Mouse (Mus musculus) stomach, embryonic 14.5 days (tissue): ENCODE results near the gene Cln5. TPM values are rescaled to one million over a fixed set of nuclear protein-coding genes. Genes with fewer than 3 reads are reported as not detected.

Source experiments
- ATAC-seq: fragments of 200-750 bp; cut with Nextera tagmentation; 2 replicates; pipeline ENCODE4 v1.8.0; 2017; ENCODE audit warnings: low read depth, moderate TSS enrichment; ENCODE audit not compliant: insufficient number of reproducible peaks, insufficient read depth, low FRiP score
- H3K27ac ChIP-seq: fragments of 300-500 bp; sonication (generic); 2 replicates; pipeline ENCODE4 v1.5.1; 2014; ENCODE audit warnings: mild to moderate bottlenecking, low read length, moderate library complexity, mixed read lengths
- H3K27me3 ChIP-seq: fragments of 300-500 bp; sonication (generic); 2 replicates; pipeline ENCODE4 v1.6.1; 2014; ENCODE audit warnings: low read length, control low read depth, mixed read lengths; ENCODE audit not compliant: control insufficient read depth, insufficient read depth
- H3K36me3 ChIP-seq: fragments of 300-500 bp; sonication (generic); 2 replicates; pipeline ENCODE4 v1.6.1; 2014; ENCODE audit warnings: mild to moderate bottlenecking, control low read depth, low read length, moderate library complexity, mixed read lengths; ENCODE audit not compliant: control insufficient read depth, insufficient read depth
- H3K4me1 ChIP-seq: fragments of 300-500 bp; sonication (generic); 2 replicates; pipeline ENCODE4 v1.6.1; 2014; ENCODE audit warnings: low read length, control low read depth, mixed read lengths; ENCODE audit not compliant: control insufficient read depth, insufficient read depth
- H3K4me2 ChIP-seq: fragments of 300-500 bp; sonication (generic); replicated peaks from 2 replicates; pipeline ENCODE4 v1.6.1; 2014; ENCODE audit warnings: low read depth, low read length, control low read depth
- H3K4me3 ChIP-seq: fragments of 300-500 bp; sonication (generic); 2 replicates; pipeline ENCODE4 v1.5.1; 2014; ENCODE audit warnings: low read depth, low read length, control low read depth
- H3K9ac ChIP-seq: fragments of 300-500 bp; sonication (generic); replicated peaks from 2 replicates; pipeline ENCODE4 v1.6.1; 2014; ENCODE audit warnings: low read depth, mild to moderate bottlenecking, control low read depth, low read length, moderate library complexity, mixed read lengths
- H3K9me3 ChIP-seq: fragments of 300-500 bp; sonication (generic); 2 replicates; pipeline ENCODE4 v1.6.1; 2016; ENCODE audit warnings: low read depth, low read length, control low read depth; ENCODE audit not compliant: control insufficient read depth
- WGBS: fragments of 180-500 bp; shearing (Covaris S2); extraction: QIAGEN DNeasy Blood & Tissue Kit; methylation state at CpG from one replicate; pipeline ENCODE4 v1.1.7; 2014; 5-methylcytosine and 5-hydroxymethylcytosine counted together
- polyA plus RNA-seq: library from polyadenylated mRNA; unstranded; fragments of >200 nt; fragmentation: Nextera tagmentation; extraction: Ambion mirVana; gene quantifications from 2 replicates; pipeline ENCODE4 v1.2.1, GENCODE M21; 2014

Gene Cln5
- polyA plus RNA-seq, 1 experiment from 2014 or later, result 30.4 TPM

DNA sequence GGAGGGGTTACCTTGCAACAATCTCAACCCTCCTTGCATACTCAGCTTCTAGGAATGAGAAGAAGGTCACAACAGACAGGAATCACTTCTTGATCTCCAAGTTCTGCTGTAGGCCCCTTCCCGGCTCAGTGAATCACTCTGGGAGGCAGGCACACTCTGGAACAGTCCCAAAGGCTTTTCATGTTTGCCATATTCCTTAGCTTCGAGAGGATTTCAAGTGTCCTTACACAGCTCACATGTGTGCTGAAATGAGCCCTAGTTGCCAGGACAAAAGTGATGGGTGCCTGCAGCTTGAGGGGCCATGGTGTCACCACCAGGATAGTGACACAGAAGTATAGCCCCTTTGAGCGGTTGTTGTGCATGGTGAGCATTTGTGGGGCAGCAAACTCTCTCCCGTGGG is 2.7 kb downstream of the Cln5 start:
- no peaks in the 10 kb centered on the region for H3K9me3 ChIP-seq
- H3K27me3 ChIP-seq, result no peaks in the 10 kb centered on the region
- peaks cover 17% of the 10 kb centered on the region for H3K36me3 ChIP-seq
- H3K4me1 ChIP-seq, result 0 out of 2 replicates have a peak, but pooled peaks cover 5% of the 10 kb centered on the region
- H3K4me3 ChIP-seq, result no peak overlapping the region
- H3K9ac ChIP-seq, result no peak overlapping the region
- H3K27ac ChIP-seq, result no peak overlapping the region
- WGBS, result 91% methylated on average over 4 of the region's 4 CpGs
- H3K4me2 ChIP-seq, result no peak overlapping the region
- ATAC-seq, result no peak

DNA sequence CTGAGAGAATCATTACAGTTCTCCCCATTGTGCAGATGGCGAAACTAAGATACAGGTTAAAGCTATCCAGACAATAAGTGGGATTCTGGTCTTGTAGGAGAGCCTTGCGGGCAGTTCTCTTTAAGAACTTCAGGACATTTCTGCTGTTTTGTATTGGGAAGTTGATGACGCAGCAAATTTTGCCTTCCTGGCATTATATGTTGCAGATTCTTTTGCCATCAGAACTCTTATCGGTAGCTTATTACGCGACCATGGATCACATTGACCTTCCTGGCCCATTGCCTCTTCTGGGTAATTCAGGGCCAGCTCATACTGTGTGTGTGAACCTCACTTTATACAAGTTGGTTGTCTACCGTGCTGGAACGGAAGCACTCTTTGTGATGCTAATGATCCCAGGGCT is 3.8 kb downstream of the Cln5 start:
- ATAC-seq, result no peak
- Histone ChIP-seq H3K9me3 (no peaks in the 10 kb centered on the region), H3K27ac (no peak overlapping the region), H3K9ac (no peak overlapping the region), H3K27me3 (no peaks in the 10 kb centered on the region), H3K4me3 (no peak overlapping the region), H3K4me2 (no peak overlapping the region), H3K36me3 (peaks cover 19% of the 10 kb centered on the region), H3K4me1 (0 out of 2 replicates have a peak, but pooled peaks cover 5% of the 10 kb centered on the region)
- 97% methylated on average over 8 of the region's 8 CpGs for WGBS

DNA sequence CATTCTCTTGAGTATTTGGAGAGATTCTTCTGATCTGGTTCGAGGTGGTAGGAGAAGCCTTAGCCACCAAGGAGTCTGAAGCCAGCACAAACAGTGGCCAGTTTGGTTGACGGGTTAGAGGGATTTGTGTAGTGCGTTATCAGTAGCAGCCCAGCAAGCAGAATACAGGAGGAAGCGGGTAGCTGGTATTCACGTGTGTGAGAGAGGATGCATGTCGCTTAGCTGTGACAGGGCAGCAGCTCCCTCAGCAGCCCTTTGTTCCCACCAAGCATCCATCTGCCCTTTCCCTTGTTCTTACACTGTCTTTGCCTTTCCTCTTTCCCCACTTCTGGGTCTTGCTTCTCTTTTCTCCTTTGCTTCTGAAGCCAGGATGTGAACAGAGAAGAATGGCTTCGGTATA is 5.2 kb downstream of the Cln5 start:
- no peaks in the 10 kb centered on the region for H3K9me3 ChIP-seq
- no peak overlapping the region for H3K4me2 ChIP-seq
- H3K4me1 ChIP-seq, result no peaks in the 10 kb centered on the region
- H3K36me3 ChIP-seq, result peaks cover 19% of the 10 kb centered on the region
- H3K27me3 ChIP-seq, result no peaks in the 10 kb centered on the region
- WGBS, result 88% methylated on average over 7 of the region's 7 CpGs
- H3K9ac ChIP-seq, result no peak overlapping the region
- no peak for ATAC-seq
- H3K4me3 ChIP-seq, result no peak overlapping the region
- no peak overlapping the region for H3K27ac ChIP-seq

DNA sequence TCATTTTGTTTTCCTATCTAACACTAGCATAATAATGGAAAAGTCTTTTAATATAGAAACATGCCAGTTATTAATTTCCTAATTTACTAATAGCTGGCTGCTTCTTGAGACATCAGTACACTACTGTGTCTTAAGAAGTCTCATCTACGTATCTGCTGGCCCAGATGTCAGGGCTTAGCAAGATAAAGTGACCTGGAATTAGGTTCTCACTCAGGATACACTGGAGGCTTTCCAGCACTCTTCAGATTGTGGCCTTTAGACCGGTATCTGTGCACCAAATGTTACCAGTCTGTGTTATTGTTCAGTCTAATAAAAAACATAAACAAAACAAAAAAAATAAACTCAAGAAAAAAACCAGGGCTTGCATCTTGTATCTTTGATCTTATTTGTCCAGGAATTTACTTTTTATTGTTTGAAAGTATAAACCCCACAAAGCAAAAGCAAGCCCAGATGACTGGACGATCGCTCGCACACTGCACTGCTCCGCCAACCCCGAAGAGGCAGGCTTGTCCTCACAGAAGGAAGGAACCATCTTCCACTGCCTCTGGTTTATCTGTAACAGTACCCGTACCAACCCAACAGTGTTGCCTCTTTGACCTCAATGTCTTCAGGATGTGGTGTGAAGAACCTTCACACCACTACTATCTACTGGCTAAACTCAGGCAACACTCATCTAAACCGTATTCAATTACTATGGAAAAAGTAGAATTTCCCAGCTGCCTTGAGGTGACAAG is 7.4 kb downstream of the Cln5 start:
- H3K4me3 ChIP-seq, result no peak overlapping the region
- no peak overlapping the region for H3K9ac ChIP-seq
- H3K36me3 ChIP-seq, result peaks cover 19% of the 10 kb centered on the region
- no peak overlapping the region for H3K27ac ChIP-seq
- no peak for ATAC-seq
- H3K4me2 ChIP-seq, result no peak overlapping the region
- no peaks in the 10 kb centered on the region for H3K27me3 ChIP-seq
- H3K4me1 ChIP-seq, result no peaks in the 10 kb centered on the region
- H3K9me3 ChIP-seq, result no peaks in the 10 kb centered on the region
- WGBS, result 90% methylated on average over 9 of the region's 9 CpGs

DNA sequence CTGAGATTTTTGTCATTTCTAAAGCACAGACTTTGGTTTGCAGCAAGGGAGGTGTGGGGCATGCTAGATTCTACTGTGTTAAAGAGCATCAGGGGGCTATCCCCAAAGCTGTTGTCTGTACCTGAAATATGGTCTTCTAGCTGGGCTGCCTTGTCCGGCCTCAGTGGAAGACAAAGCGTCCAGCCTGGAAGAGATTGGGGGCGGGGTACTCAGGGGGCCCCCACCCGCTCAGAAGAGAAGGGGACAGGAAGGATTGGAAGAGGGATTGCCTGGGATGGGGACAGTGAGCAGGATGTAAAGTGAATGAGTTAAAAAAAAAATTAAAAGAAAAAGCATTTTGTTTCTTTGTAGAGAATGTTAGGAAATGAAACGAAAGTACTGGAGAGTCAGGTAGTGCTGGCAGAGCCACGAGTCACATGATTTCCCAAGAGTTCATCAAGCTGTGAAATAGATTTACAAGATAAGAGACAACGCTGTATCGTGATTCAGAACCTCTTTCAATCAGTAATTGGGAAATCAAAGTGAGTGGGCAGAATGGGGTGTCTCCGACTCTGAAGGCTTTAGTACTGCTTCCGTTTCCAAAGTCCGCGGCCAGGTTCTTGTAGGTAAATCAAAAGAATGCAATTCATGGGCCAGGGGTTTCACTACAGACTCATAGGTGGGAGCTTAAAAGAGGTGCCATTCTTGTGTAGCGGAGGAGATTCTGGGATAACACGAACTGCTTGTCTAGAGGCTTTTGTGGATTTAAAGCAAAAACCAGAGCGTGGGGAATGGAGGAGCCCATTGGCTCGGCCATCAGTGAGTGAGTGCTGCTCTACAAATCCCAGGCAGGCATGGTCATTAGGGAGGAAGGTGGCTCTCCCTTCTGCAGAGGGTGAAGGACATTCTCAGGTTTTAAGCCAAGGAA is 8.2 kb downstream of the Cln5 start:
- H3K9ac ChIP-seq, result no peak overlapping the region
- no peak for ATAC-seq
- H3K36me3 ChIP-seq, result peaks cover 21% of the 10 kb centered on the region
- 89% methylated on average over 16 of the region's 16 CpGs for WGBS
- H3K9me3 ChIP-seq, result no peaks in the 10 kb centered on the region
- no peak overlapping the region for H3K4me3 ChIP-seq
- no peaks in the 10 kb centered on the region for H3K4me1 ChIP-seq
- H3K27ac ChIP-seq, result no peak overlapping the region
- no peak overlapping the region for H3K4me2 ChIP-seq
- no peaks in the 10 kb centered on the region for H3K27me3 ChIP-seq

DNA sequence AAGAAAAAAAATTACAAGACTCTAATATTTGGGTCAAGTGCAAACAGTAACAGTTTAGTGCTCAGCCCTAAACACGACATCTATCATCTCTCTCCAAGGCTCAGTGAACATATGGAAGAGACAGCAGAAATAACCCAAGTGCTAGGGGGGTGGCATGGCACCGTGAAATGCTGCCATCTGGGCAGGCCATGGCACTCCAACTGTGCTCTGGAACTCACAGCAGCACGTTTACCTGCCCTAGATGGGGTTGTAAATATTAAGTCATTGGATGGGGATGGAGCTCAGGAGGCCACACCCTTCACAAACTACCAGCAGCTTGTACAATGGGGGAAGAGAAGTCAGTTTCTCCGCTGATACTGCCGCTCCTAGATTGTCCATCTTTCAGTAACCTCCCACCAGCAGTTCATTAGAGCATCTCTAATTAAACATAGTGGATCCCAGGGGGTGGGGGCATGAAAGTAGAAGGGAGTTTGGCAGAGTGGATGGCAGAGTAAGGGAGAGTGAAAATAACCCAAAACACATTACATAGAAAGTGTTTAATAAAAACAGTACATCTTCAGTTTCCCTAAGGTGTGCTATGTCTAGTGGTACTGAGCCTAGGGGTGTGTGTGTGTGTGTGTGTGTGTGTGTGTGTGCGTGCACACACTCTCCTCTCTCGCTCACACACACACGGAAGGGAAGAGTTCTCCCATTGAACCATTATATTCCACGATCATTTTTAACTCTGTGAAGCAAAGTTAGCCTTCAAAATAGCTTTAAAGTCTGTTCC is 9.4 kb downstream of the Cln5 start:
- ATAC-seq, result no peak
- no peak overlapping the region for H3K9ac ChIP-seq
- 79% methylated on average over 9 of the region's 9 CpGs for whole genome bisulfite sequencing
- H3K27ac ChIP-seq, result no peak overlapping the region
- peaks cover 21% of the 10 kb centered on the region for H3K36me3 ChIP-seq
- H3K4me3 ChIP-seq, result no peak overlapping the region
- H3K27me3 ChIP-seq, result no peaks in the 10 kb centered on the region
- H3K4me1 ChIP-seq, result no peaks in the 10 kb centered on the region
- no peak overlapping the region for H3K4me2 ChIP-seq
- H3K9me3 ChIP-seq, result no peaks in the 10 kb centered on the region

DNA sequence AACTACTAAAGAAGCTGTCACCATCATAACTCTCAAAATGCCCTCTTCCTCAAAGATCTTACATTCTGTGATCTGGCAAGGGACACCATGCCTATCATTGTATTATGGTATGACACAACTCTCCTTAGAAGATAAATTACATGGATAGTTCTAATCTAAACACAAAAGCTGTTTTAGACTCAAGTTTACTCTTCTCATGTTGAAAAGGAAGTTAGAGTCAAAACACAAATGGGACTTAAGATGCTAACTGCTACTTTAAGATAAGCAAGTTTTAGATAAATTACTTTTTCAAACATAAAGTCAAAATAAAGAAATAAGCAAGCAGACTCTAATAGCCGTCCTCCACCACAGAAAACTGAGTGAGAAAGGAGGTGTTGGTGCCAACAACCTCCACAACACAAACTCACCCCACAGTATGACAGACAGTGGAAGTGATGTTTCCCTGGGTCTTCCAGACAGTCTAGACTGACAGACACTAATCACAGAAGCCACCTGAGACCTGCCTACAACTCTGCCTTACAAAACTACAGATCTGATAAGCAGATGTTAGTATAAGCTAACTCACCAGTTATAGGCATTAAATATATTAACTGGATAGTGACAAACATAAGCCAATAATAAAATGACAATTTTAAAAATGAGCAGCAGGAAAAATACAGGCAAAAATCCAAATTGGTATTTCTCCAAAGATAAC is 16.0 kb downstream of the Cln5 start:
- Histone ChIP-seq H3K9me3 (no peaks in the 10 kb centered on the region), H3K36me3 (peaks cover 39% of the 10 kb centered on the region), H3K27ac (no peak overlapping the region), H3K9ac (no peak overlapping the region), H3K4me3 (no peak overlapping the region), H3K27me3 (no peaks in the 10 kb centered on the region), H3K4me1 (no peaks in the 10 kb centered on the region), H3K4me2 (no peak overlapping the region)
- ATAC-seq, result no peak
- WGBS, result 33% methylated on average over 1 of the region's 1 CpGs
